Mouse (Mus musculus) MEL (cell line): ENCODE results near the gene Eif5b. TPM values are rescaled to one million over a fixed set of nuclear protein-coding genes. Genes with fewer than 3 reads are reported as not detected.

ENCODE experiments used
- DNase-seq: peaks from one replicate; pipeline ENCODE4 v3.0.0; 2011; ENCODE audit warnings: low read depth, low spot score
- H3K27ac ChIP-seq: 2 replicates; pipeline ENCODE4 v1.5.1; 2012; ENCODE audit warnings: low read depth, mild to moderate bottlenecking, control low read depth, low read length, moderate library complexity; ENCODE audit not compliant: control insufficient read depth
- H3K27me3 ChIP-seq, 2 experiments: fragments of 150-350 bp in 1 of 2; sonication (generic) in 1 of 2; 2 replicates each; pipeline ENCODE4 v1.6.1; 2012; ENCODE audit warnings: low read length in 2 of 2, mild to moderate bottlenecking in 2 of 2, improper control_type of control experiment in 1 of 2, moderate library complexity in 1 of 2; ENCODE audit not compliant: insufficient read depth in 2 of 2, control insufficient read depth in 1 of 2
- H3K36me3 ChIP-seq, 2 experiments: 2 replicates each; pipeline ENCODE4 v1.6.1; 2012 to 2014; ENCODE audit warnings: low read length in 2 of 2, improper control_type of control experiment in 1 of 2, inconsistent platforms in 1 of 2, mild to moderate bottlenecking in 1 of 2; ENCODE audit not compliant: insufficient read depth in 2 of 2, control insufficient read depth in 1 of 2
- H3K4me1 ChIP-seq, 2 experiments: fragments of 150-350 bp in 1 of 2; sonication (generic) in 1 of 2; 2 replicates each; pipeline ENCODE4 v1.6.1; 2012; ENCODE audit warnings: low read length in 2 of 2, improper control_type of control experiment in 1 of 2, mild to moderate bottlenecking in 1 of 2; ENCODE audit not compliant: insufficient read depth in 2 of 2, control insufficient read depth in 1 of 2
- H3K4me3 ChIP-seq, 2 experiments: fragments of 150-350 bp in 1 of 2; sonication (generic) in 1 of 2; 2 replicates each; pipeline ENCODE4 v1.5.1; 2012; ENCODE audit warnings: low read depth in 2 of 2, low read length in 2 of 2, mild to moderate bottlenecking in 2 of 2, moderate library complexity in 2 of 2, control low read depth in 1 of 2, improper control_type of control experiment in 1 of 2; ENCODE audit not compliant: control insufficient read depth in 1 of 2, insufficient read depth in 1 of 2
- H3K79me2 ChIP-seq: 2 replicates; pipeline ENCODE4 v1.6.1; 2012; ENCODE audit warnings: mild to moderate bottlenecking, low read length, moderate library complexity; ENCODE audit not compliant: control insufficient read depth, poor library complexity, insufficient read depth
- H3K9ac ChIP-seq: 2 replicates; pipeline ENCODE4 v1.6.1; 2012; ENCODE audit warnings: low read depth, mild to moderate bottlenecking, control low read depth, low read length, moderate library complexity; ENCODE audit not compliant: control insufficient read depth, poor library complexity, severe bottlenecking
- H3K9me3 ChIP-seq: fragments of 150-350 bp; sonication (generic); replicated peaks from 2 replicates; pipeline ENCODE4 v1.6.1; 2012; ENCODE audit warnings: mild to moderate bottlenecking, low read length, improper control_type of control experiment, moderate library complexity; ENCODE audit not compliant: insufficient read depth
- CTCF ChIP-seq, 3 experiments: IDR thresholded peaks in 2 of 3; conservative IDR thresholded peaks in 1 of 3; 2 replicates each; pipeline ENCODE4 v1.5.1; 2011 to 2012; ENCODE audit warnings: low read length in 3 of 3, low read depth in 2 of 3, mild to moderate bottlenecking in 2 of 3, improper control_type of control experiment in 1 of 3, inconsistent platforms in 1 of 3, mixed read lengths in 1 of 3, moderate library complexity in 1 of 3; ENCODE audit not compliant: control insufficient read depth in 1 of 3, insufficient read depth in 1 of 3, poor library complexity in 1 of 3, severe bottlenecking in 1 of 3
- ELF1 ChIP-seq: IDR thresholded peaks from 2 replicates; pipeline ENCODE4 v1.6.1; 2014; ENCODE audit warnings: low read depth, mild to moderate bottlenecking, inconsistent platforms, low read length, improper control_type of control experiment, moderate library complexity
- EP300 ChIP-seq, 2 experiments: IDR thresholded peaks; 2 replicates each; pipeline ENCODE4 v1.6.1; 2011; ENCODE audit warnings: improper control_type of control experiment in 2 of 2, low read length in 2 of 2, low read depth in 1 of 2, mild to moderate bottlenecking in 1 of 2
- ETS1 ChIP-seq: IDR thresholded peaks from 2 replicates; pipeline ENCODE4 v1.6.1; 2012; ENCODE audit warnings: low read depth, mild to moderate bottlenecking, inconsistent platforms, low read length, improper control_type of control experiment, moderate library complexity
- GATA1 ChIP-seq: IDR thresholded peaks from 2 replicates; pipeline ENCODE4 v1.6.1; 2011; ENCODE audit warnings: low read depth, low read length, improper control_type of control experiment
- HCFC1 ChIP-seq: IDR thresholded peaks from 2 replicates; pipeline ENCODE4 v1.6.1; 2012; ENCODE audit warnings: low read depth, mild to moderate bottlenecking, inconsistent platforms, low read length, improper control_type of control experiment, moderate library complexity
- MAX ChIP-seq: IDR thresholded peaks from 2 replicates; pipeline ENCODE4 v1.6.1; 2011; ENCODE audit warnings: low read length, improper control_type of control experiment
- MAZ ChIP-seq: IDR thresholded peaks from 2 replicates; pipeline ENCODE4 v1.6.1; 2012; ENCODE audit warnings: low read depth, mild to moderate bottlenecking, inconsistent platforms, low read length, improper control_type of control experiment
- MEF2A ChIP-seq: IDR thresholded peaks from 2 replicates; pipeline ENCODE4 v1.6.1; 2014; ENCODE audit warnings: low read depth, mild to moderate bottlenecking, inconsistent platforms, low read length, improper control_type of control experiment; ENCODE audit not compliant: poor library complexity, insufficient replicate concordance, severe bottlenecking; ENCODE audit errors: extremely low read depth
- MXI1 ChIP-seq: IDR thresholded peaks from 2 replicates; pipeline ENCODE4 v1.6.1; 2011; ENCODE audit warnings: mild to moderate bottlenecking, low read depth, low read length, improper control_type of control experiment
- MYC ChIP-seq: IDR thresholded peaks from 2 replicates; pipeline ENCODE4 v1.6.1; 2011; ENCODE audit warnings: low read depth, mild to moderate bottlenecking, low read length, improper control_type of control experiment, moderate library complexity
- POLR2AphosphoS2 ChIP-seq: IDR thresholded peaks from 2 replicates; pipeline ENCODE4 v1.6.1; 2011; ENCODE audit warnings: low read length, improper control_type of control experiment
- RCOR1 ChIP-seq: IDR thresholded peaks from 2 replicates; pipeline ENCODE4 v1.6.1; 2012; ENCODE audit warnings: low read depth, mild to moderate bottlenecking, inconsistent platforms, low read length, improper control_type of control experiment
- SIN3A ChIP-seq: IDR thresholded peaks from 2 replicates; pipeline ENCODE4 v1.6.1; 2012; ENCODE audit warnings: low read length, improper control_type of control experiment, inconsistent platforms
- TAL1 ChIP-seq: IDR thresholded peaks from 2 replicates; pipeline ENCODE4 v1.6.1; 2012; ENCODE audit warnings: mild to moderate bottlenecking, inconsistent platforms, low read length, moderate library complexity, mixed read lengths
- TCF12 ChIP-seq: IDR thresholded peaks from 2 replicates; pipeline ENCODE4 v1.6.1; 2014; ENCODE audit warnings: low read depth, mild to moderate bottlenecking, inconsistent platforms, low read length, improper control_type of control experiment, moderate library complexity
- USF1 ChIP-seq: IDR thresholded peaks from 2 replicates; pipeline ENCODE4 v1.6.1; 2014; ENCODE audit warnings: low read depth, mild to moderate bottlenecking, inconsistent platforms, low read length, improper control_type of control experiment, moderate library complexity
- ZC3H11A ChIP-seq: IDR thresholded peaks from 2 replicates; pipeline ENCODE4 v1.6.1; 2012; ENCODE audit warnings: low read depth, mild to moderate bottlenecking, inconsistent platforms, low read length, improper control_type of control experiment
- ZKSCAN1 ChIP-seq: IDR thresholded peaks from 2 replicates; pipeline ENCODE4 v1.6.1; 2012; ENCODE audit warnings: low read depth, mild to moderate bottlenecking, inconsistent platforms, low read length, improper control_type of control experiment, moderate library complexity
- polyA plus RNA-seq, 2 experiments: library from polyadenylated mRNA; stranded (reverse) in 1 of 2; unstranded in 1 of 2; fragments of >175 nt in 1 of 2; fragments of >200 nt in 1 of 2; gene quantifications; 2 replicates each; pipeline versions ENCODE4 v1.2.1 to v1.2.4; 2012; ENCODE audit warnings: low replicate concordance in 2 of 2, low read depth in 1 of 2; ENCODE audit not compliant: insufficient read length in 2 of 2, insufficient read depth in 1 of 2, missing spikeins in 1 of 2
- total RNA-seq: library from RNA; depleted of rRNA; stranded (reverse); fragments of 300-350 nt; gene quantifications from 2 replicates; pipeline ENCODE4 v1.2.3, GENCODE M21; 2012

The Eif5b gene
- total and polyA plus RNA-seq, 3 experiments = 24.2 to 186 (median 67.2) TPM

- Histone ChIP-seq H3K27me3 (no peaks in the 10 kb centered on the region), H3K36me3 (peaks cover 7 to 54% of the 10 kb centered on the region in 2 experiments), H3K27ac (peak overlapping the region; percentile 36; the same call in 1 of the 2 replicates), H3K4me3 (0 out of 4 replicates have a peak overlapping the region, but pooled peaks of 1 of the 2 experiments have one; percentile 6), H3K79me2 (peaks cover 73% of the 10 kb centered on the region), H3K9me3 (no peaks in the 10 kb centered on the region), H3K4me1 (peaks cover 28 to 32% of the 10 kb centered on the region in 2 experiments), H3K9ac (no peak overlapping the region)
- peak; percentile 90 for DNase-seq
- TF ChIP-seq ETS1 = peak; percentile 91
- TF ChIP-seq ELF1 = peak; percentile 20; the same call in 1 of the 2 replicates
- TF ChIP-seq MAZ = no peak
- TF ChIP-seq CTCF (IDR thresholded peaks at IDR 0.05 in 2 of 3, conservative IDR thresholded peaks at IDR 0.05 in 1 of 3; ENCODE audit: control insufficient read depth in 1 of 3, insufficient read depth in 1 of 3, low read depth in 2 of 3, low read length in 3 of 3, poor library complexity in 1 of 3, severe bottlenecking in 1 of 3) = peak in 1 of 3 experiments; percentile 8; a peak in 1 of 6 replicates
- peak; percentile 96 for TF ChIP-seq MXI1
- no peak for TF ChIP-seq ZC3H11A
- TF ChIP-seq ZKSCAN1 = no peak
- peak; percentile 57; the same call in 1 of the 2 replicates for TF ChIP-seq RCOR1
- peak; percentile 87 for TF ChIP-seq SIN3A
- peak; percentile 72 for TF ChIP-seq TCF12
- peak; percentile 74 for TF ChIP-seq GATA1
- no peak for TF ChIP-seq POLR2AphosphoS2
- no peak; the same call in 1 of the 2 replicates for TF ChIP-seq HCFC1
- TF ChIP-seq MEF2A = no peak
- peak; percentile 78 for TF ChIP-seq MAX
- TF ChIP-seq MYC = peak; percentile 86
- TF ChIP-seq USF1 = peak; percentile 78
- TF ChIP-seq TAL1 = peak; percentile 54
- peak; percentile 64 to 69 for TF ChIP-seq EP300 (IDR thresholded peaks at IDR 0.05; ENCODE audit: low read depth in 1 of 2, low read length in 2 of 2)
These were observed 4.1 kb downstream of the Eif5b start for GRCm38 (mm10) chr1:38001956-38002355.

GRCm38 (mm10) chr1:38003046-38003445 is 5.2 kb downstream of the Eif5b start:
- H3K4me1 ChIP-seq = peaks cover 28 to 32% of the 10 kb centered on the region in 2 experiments
- TF ChIP-seq TCF12 = 0 out of 2 replicates have a peak, but pooled peaks have one; percentile 13
- no peak for TF ChIP-seq RCOR1
- H3K9ac ChIP-seq = no peak overlapping the region
- DNase-seq = no peak
- H3K27me3 ChIP-seq = no peaks in the 10 kb centered on the region
- peaks cover 7 to 56% of the 10 kb centered on the region in 2 experiments for H3K36me3 ChIP-seq
- H3K4me3 ChIP-seq = no peak overlapping the region
- peaks cover 78% of the 10 kb centered on the region for H3K79me2 ChIP-seq
- no peak overlapping the region for H3K27ac ChIP-seq
- no peaks in the 10 kb centered on the region for H3K9me3 ChIP-seq
